Mouse (Mus musculus) monocyte, adult 2 months (primary cell): Measurements from ENCODE around the gene Etaa1.
"Not testable (repeated sequence)": the region's sequence is repeated elsewhere in the genome, so short reads cannot be mapped to it uniquely, and the experiment has no call there.

Experiments used
- DNase-seq, 2 experiments: peaks; one replicate each; pipeline ENCODE4 v3.0.0; 2022; ENCODE audit warnings: low spot score in 2 of 2, low read depth in 1 of 2

The Etaa1 gene

GRCm38 (mm10) chr11:17953231-17954134 lies at the start of gene Etaa1:
Gene Etaa1, minus strand, starts transcription at chr11:17953875.
- peak; percentile 82 to 89 for DNase-seq

- DNase-seq = no peak
Measured at GRCm38 (mm10) chr11:17994151-17994550, 40.5 kb upstream of the Etaa1 start.

GRCm38 (mm10) chr11:17992311-17992710 lies 38.6 kb upstream of the Etaa1 start:
- DNase-seq = no peak

DNA sequence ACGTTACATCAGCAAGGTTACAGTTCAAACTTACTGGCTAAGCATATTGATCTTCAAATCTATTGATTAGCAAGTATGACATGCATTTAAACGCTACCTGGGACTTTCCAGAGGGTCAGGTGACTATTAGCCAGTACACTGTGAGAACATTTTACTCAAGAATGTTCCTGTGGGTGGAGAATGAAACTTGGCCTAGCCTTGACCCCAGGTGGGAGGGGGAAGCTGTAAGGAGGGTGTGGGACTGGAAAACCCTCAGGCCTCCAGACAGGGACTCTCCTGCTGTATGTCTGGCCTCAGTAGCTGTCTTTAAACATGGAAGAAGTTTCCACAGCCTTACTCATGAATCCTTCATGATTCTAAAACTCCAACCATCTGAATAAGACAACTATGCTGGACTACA lies 29.7 kb upstream of the Etaa1 start:
- no peak for DNase-seq

- no peak for DNase-seq
Measured at GRCm38 (mm10) chr11:17981246-17981645, 27.6 kb upstream of the Etaa1 start.

GRCm38 (mm10) chr11:17975581-17975980 lies 21.9 kb upstream of the Etaa1 start:
- DNase-seq = no peak

DNA sequence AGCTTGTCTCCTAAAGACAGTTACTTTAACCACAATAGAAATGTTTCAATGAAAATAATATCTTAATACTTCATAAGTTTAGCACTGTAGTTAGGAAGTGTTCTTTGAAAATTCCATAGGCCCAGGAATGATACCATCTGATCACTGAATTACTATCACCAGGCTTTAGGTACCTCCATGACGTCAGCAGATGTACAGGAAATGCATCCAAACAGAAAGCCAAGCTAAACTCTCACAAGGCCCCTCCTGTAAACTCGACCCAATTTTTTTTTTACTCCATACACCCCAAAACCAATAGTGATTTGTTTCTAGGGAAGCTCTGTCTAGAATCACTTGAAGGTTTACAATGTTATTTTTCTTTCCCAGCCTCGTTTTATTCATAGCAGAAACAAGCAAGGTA lies 884 bp downstream of the Etaa1 start:
- no peak for DNase-seq

DNA sequence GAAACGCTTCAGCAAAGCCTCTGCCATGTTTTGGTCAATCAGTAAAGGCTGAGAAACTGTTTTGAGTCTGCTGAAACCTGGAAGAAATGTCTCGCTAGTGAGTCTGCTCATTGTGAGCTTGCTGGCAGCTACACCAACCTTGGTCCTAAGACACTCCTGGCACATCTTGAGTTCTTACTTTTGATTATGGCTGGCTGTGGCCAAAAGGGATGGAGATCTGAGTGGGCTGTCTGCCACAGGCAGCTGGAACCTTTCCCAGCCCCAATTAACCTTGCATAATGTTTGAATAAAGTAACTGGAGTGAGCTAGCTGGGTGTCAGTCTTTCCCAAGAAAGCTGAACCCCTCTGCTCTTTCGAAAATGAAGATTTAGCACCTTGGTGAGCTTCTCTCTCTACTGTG lies 2.3 kb downstream of the Etaa1 start:
- no peak for DNase-seq

GRCm38 (mm10) chr11:17939168-17939567 lies 14.5 kb downstream of the Etaa1 start:
- no peak for DNase-seq

GRCm38 (mm10) chr11:17937931-17938330 lies 15.7 kb downstream of the Etaa1 start:
- no peak for DNase-seq

GRCm38 (mm10) chr11:17917905-17918304 lies 35.8 kb downstream of the Etaa1 start:
- no peak for DNase-seq

DNA sequence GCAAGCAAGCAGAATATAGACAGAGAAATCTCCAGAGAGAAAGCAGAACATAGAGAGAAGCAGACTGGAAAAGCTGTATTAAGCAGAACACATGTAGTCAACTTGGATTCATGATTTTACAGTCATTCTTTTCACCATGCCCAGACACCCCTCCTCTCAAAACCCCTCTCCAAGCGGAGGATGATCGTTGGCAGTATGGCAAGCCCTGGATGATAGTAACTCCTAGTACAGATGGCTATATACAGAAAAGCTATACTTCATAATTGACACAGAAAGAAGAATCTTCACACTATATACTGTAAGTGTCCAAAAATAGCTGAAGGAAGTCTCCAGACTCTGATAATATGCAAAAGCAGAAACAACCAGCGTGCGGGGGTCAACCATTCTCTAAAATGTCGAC lies 36.6 kb downstream of the Etaa1 start:
- no peak for DNase-seq

- no peak for DNase-seq
Measured at GRCm38 (mm10) chr11:17916486-17916885, 37.2 kb downstream of the Etaa1 start.

- not testable (repeated sequence) for DNase-seq
Measured at GRCm38 (mm10) chr11:17900996-17901395, 52.7 kb downstream of the Etaa1 start.
